Mouse (Mus musculus) hindlimb bud, embryonic 11.5 days (tissue): ENCODE data around the gene Cyp2j9.
"Not testable (repeated sequence)": the region's sequence is repeated elsewhere in the genome, so short reads cannot be mapped to it uniquely, and the experiment has no call there.

Source experiments
- DNase-seq: peaks from one replicate; pipeline ENCODE4 v3.0.0-alpha.2; 2012; ENCODE audit warnings: low read depth, low spot score; ENCODE audit errors: extremely low spot score

The Cyp2j9 gene

GRCm38 (mm10) chr4:96590911-96591790 is at the start of gene Cyp2j9:
Cyp2j9 (minus strand) TSS chr4:96591578.
- DNase-seq, result no peak

GRCm38 (mm10) chr4:96635455-96635854 is 44.1 kb upstream of the Cyp2j9 start:
- DNase-seq, result no peak

GRCm38 (mm10) chr4:96622474-96622873 is 31.1 kb upstream of the Cyp2j9 start:
- no peak for DNase-seq

GRCm38 (mm10) chr4:96591791-96592150 is 393 bp upstream of the Cyp2j9 start:
- no peak for DNase-seq

- DNase-seq, result no peak
Observed at GRCm38 (mm10) chr4:96581425-96582088, 9.8 kb downstream of the Cyp2j9 start.

GRCm38 (mm10) chr4:96580351-96580750 is 11.0 kb downstream of the Cyp2j9 start:
- DNase-seq, result not testable (repeated sequence)

- no peak for DNase-seq
Observed at GRCm38 (mm10) chr4:96569442-96569841, 21.9 kb downstream of the Cyp2j9 start.

- no peak for DNase-seq
Observed at GRCm38 (mm10) chr4:96567988-96568387, 23.4 kb downstream of the Cyp2j9 start.

GRCm38 (mm10) chr4:96565808-96566207 is 25.6 kb downstream of the Cyp2j9 start:
- no peak for DNase-seq

- no peak for DNase-seq
Observed at GRCm38 (mm10) chr4:96560464-96560863, 30.9 kb downstream of the Cyp2j9 start.

- DNase-seq, result no peak
Observed at GRCm38 (mm10) chr4:96559781-96560180, 31.6 kb downstream of the Cyp2j9 start.

- peak; percentile 50 for DNase-seq
Observed at GRCm38 (mm10) chr4:96553133-96553819, 38.1 kb downstream of the Cyp2j9 start, which contains the start of gene Cyp2j6. Cyp2j6 (minus strand) TSS chr4:96553661.

- no peak for DNase-seq
Observed at GRCm38 (mm10) chr4:96551619-96552018, 39.8 kb downstream of the Cyp2j9 start.

GRCm38 (mm10) chr4:96545976-96546375 is 45.4 kb downstream of the Cyp2j9 start:
- DNase-seq, result no peak

- DNase-seq, result no peak
Observed at GRCm38 (mm10) chr4:96525772-96526171, 65.6 kb downstream of the Cyp2j9 start.

GRCm38 (mm10) chr4:96522256-96522655 is 69.1 kb downstream of the Cyp2j9 start:
- DNase-seq, result no peak
